Mouse (Mus musculus): Measurements from ENCODE around the gene Ccl26. TPM values are rescaled to one million over a fixed set of nuclear protein-coding genes. Genes with fewer than 3 reads are reported as not detected.

The Ccl26 gene
- polyA plus RNA-seq, 1 experiment from 2014 or later: not detected

Other genes with a start within 250 kb of the Ccl26 start
- not detected in 2 replicates for gene Fkbp6, start 213.5 kb downstream of the Ccl26 start, polyA plus RNA-seq (2015; fragmentation: Nextera tagmentation; extraction: Ambion mirVana)
- not detected in 2 replicates for gene Trim50, start 210.3 kb downstream of the Ccl26 start, polyA plus RNA-seq (2015; fragmentation: Nextera tagmentation; extraction: Ambion mirVana)
- 38.0 and 41.8 TPM in 2 replicates for gene Nsun5, start 193.6 kb downstream of the Ccl26 start, polyA plus RNA-seq (2015; fragmentation: Nextera tagmentation; extraction: Ambion mirVana)
- gene Pom121, start 169.0 kb downstream of the Ccl26 start, polyA plus RNA-seq (2015; fragmentation: Nextera tagmentation; extraction: Ambion mirVana): 11.4 and 11.7 TPM in 2 replicates
- 29.1 and 32.5 TPM in 2 replicates for gene Hip1, start 18.4 kb downstream of the Ccl26 start, polyA plus RNA-seq (2015; fragmentation: Nextera tagmentation; extraction: Ambion mirVana)
- gene Ccl24, start 9.5 kb upstream of the Ccl26 start, polyA plus RNA-seq (2015; fragmentation: Nextera tagmentation; extraction: Ambion mirVana): 1.4 and 1.5 TPM in 2 replicates
- gene Rhbdd2, start 69.0 kb upstream of the Ccl26 start, polyA plus RNA-seq (2015; fragmentation: Nextera tagmentation; extraction: Ambion mirVana): 60.3 and 72.2 TPM in 2 replicates
- gene Por, start 106.5 kb upstream of the Ccl26 start, polyA plus RNA-seq (2015; fragmentation: Nextera tagmentation; extraction: Ambion mirVana): 104 and 121 TPM in 2 replicates
- gene Tmem120a, start 180.9 kb upstream of the Ccl26 start, polyA plus RNA-seq (2015; fragmentation: Nextera tagmentation; extraction: Ambion mirVana): 81.3 and 82.9 TPM in 2 replicates
- gene Styxl1, start 214.8 kb upstream of the Ccl26 start, polyA plus RNA-seq (2015; fragmentation: Nextera tagmentation; extraction: Ambion mirVana): 0.23 and 0.35 TPM in 2 replicates
- gene Mdh2, start 214.9 kb upstream of the Ccl26 start, polyA plus RNA-seq (2015; fragmentation: Nextera tagmentation; extraction: Ambion mirVana): 562 and 563 TPM in 2 replicates
- gene Srrm3, start 243.3 kb upstream of the Ccl26 start, polyA plus RNA-seq (2015; fragmentation: Nextera tagmentation; extraction: Ambion mirVana): 44.0 and 60.9 TPM in 2 replicates